Mouse (Mus musculus): ENCODE results near the gene Prkn.

- TF ChIP-seq CTCF (IDR thresholded peaks at IDR 0.05; ENCODE audit: low read depth, low read length) (no peak), POLR2AphosphoS5 (IDR thresholded peaks at IDR 0.05; ENCODE audit: insufficient replicate concordance, low read depth, low read length) (no peak)
These were observed 1154.1 kb downstream of the Prkn start for GRCm38 (mm10) chr17:11994252-11994651.

All from G1E (cell line).